Mouse (Mus musculus): ENCODE data around the gene Vti1a.

GRCm38 (mm10) chr19:55563148-55563651, 247.1 kb downstream of the Vti1a start:
- TF ChIP-seq GATA1 (IDR thresholded peaks at IDR 0.05; ENCODE audit: borderline replicate concordance, low read length) (no peak), FLI1 (IDR thresholded peaks at IDR 0.05; ENCODE audit: low read length) (no peak)
